Mouse (Mus musculus) cerebellum, postnatal 36 days (tissue): Measurements from ENCODE around the gene Clip2.
A peak's percentile ranks its signal among the peaks of the same experiment; 100 is the strongest.
"Not testable (repeated sequence)": the region's sequence is repeated elsewhere in the genome, so short reads cannot be mapped to it uniquely, and the experiment has no call there.

Source experiments
- DNase-seq, 2 experiments: peaks; one replicate each; pipeline ENCODE4 v3.0.0; 2021 to 2022; ENCODE audit warnings: mixed read lengths in 2 of 2

The Clip2 gene

GRCm38 (mm10) chr5:134488042-134488441, 64.2 kb downstream of the Clip2 start:
- no peak for DNase-seq

- DNase-seq, result peak; percentile 71 to 76
Observed at GRCm38 (mm10) chr5:134485900-134486665, 66.2 kb downstream of the Clip2 start.

DNA sequence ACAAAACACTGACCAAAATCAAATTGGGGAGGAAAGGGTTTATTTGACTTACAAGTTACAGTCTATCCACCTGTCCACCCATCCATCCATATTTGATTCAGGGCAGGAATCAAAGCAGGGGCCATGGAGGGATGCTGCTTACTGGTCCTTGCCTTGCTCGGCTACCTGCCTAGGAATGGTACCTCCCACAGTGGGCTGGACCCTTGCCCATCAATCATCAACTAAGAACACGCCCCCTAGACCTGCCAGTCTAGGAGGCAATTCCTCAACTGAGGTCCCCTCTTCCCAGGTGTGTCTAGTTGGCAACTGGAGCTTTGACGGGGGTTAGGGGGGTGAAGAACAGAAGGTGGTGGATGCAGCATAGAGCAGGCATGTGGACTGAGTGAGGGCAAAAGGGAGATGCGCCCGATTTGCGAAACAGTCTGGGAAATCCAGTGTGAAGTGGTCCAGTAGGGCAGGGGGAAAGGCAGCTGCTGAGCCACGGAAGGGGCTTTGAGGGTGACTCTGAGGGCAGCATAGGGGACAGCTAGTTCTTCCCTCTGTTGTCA, 67.0 kb downstream of the Clip2 start:
- DNase-seq, result no peak

GRCm38 (mm10) chr5:134483291-134483690, 68.9 kb downstream of the Clip2 start:
- no peak for DNase-seq

- DNase-seq, result no peak
Observed at GRCm38 (mm10) chr5:134482331-134482730, 69.9 kb downstream of the Clip2 start.

DNA sequence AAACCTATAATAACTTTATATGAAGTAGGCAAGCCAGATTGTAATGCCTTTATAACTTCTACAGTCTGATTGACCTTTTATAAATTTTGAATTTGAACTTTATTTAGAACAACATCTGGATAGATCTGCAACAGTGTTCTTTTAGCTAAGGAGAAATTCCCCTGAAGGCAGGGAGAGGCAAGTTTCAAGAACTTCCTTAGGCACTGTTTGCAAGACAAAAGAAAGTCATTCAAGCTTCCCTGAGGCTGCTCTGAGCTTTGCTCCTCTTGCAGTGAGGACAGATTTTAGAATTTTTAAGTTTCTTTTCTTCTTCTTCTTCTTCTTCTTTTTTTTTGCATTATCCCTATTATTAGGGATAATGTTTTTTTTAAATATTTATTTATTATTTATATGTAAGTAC, 73.3 kb downstream of the Clip2 start:
- not testable (repeated sequence) for DNase-seq

DNA sequence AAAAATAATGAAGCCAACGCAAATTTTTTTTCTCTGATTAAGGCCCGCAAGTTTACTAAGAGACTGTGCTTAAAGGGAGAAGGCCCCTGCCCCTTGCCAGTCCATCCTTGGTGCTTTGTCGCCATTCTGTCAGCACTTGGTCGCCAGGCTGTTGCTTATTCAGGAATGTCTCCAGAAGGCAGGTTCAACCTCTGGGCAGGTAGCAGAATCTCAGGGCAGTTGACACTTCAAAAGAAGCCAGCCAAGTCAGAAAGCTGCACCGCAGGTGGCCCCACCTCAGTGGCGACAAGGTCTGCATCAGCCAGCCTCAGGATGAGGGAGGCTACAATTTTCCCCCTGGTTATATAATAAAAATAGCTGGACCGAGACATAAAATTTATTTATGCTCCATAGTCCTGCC, 76.5 kb downstream of the Clip2 start:
- not testable (repeated sequence) for DNase-seq

DNA sequence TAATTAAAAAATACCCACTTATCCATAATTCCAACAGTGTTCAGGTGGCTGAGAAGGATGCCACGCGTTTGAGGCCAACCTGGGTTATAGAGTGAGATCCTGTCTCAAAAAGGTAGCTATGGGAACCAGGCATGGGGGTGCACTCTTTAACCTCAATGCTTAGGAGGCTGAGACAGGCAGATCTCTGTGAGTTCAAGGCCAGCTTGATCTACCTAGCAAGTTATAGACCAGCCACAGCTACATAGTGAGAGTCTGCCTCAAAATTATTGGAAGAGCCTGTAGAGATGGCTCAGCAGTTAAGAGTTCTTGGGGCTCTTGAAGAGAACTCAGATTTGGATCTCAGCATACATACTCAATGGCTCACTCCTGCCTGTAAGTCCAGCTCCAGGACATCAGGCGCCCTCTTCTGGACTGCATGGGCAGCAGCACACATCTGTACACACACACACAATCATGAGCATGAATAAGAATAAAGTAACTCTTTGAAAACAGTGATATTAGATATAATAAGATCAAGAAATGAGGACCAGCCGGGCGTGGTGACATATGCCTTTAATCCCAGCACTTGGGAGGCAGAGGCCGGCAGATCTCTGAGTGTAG, 77.1 kb downstream of the Clip2 start:
- DNase-seq, result no peak

DNA sequence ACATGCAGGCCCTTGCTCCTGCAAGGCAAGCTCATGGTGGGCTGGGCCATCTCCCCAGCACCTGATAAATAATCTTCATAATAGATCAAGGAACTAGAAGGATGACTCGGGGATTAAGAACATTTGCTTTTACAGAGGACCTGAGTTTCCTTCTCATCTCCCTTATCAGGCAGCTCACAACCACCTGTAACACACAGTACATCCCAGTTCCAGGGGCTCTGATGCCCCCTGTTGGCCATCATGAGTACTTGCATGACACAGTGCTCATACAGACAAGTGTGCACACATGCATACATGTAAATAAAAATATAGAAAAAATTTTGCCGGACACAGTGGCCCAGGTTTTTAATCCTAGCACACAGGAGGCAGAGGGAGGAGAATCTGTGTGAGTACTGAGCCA, 78.3 kb downstream of the Clip2 start:
- DNase-seq, result no peak

- no peak for DNase-seq
Observed at GRCm38 (mm10) chr5:134470538-134471169, 81.6 kb downstream of the Clip2 start.

- DNase-seq, result no peak
Observed at GRCm38 (mm10) chr5:134469559-134470150, 82.6 kb downstream of the Clip2 start.

DNA sequence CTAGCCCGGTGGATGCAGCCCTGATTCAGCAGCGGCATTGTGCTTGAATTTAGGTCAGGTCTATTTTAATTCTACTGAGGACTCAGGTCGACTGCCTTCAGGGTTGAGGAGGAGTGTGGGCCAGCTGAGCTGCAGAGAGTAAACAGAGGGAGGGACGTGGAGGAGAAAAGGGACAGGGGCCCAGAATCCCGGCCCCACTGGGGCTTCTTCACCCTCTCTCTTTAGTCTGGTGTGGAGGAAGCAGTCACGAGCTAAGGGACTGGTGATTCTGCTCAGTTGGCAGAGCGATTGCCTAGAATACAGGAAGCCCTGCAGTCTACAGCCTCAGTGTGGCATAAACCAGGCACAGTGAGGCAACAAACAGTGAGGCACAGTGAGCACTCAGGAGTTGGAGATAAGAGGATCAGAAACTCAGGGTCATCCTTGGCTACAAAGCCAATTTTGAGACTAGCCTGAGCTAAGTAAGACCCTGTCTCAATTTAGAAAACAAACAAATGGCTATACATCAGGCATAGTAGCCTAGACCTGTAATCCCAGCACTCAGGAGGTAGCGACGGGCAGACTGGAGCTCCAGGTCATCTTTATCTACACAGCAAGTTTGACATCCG, 84.0 kb downstream of the Clip2 start:
- DNase-seq, result no peak

- no peak for DNase-seq
Observed at GRCm38 (mm10) chr5:134467030-134467549, 85.1 kb downstream of the Clip2 start.

- no peak for DNase-seq
Observed at GRCm38 (mm10) chr5:134466296-134467029, 85.8 kb downstream of the Clip2 start.

- no peak for DNase-seq
Observed at GRCm38 (mm10) chr5:134465197-134465596, 87.0 kb downstream of the Clip2 start.

DNA sequence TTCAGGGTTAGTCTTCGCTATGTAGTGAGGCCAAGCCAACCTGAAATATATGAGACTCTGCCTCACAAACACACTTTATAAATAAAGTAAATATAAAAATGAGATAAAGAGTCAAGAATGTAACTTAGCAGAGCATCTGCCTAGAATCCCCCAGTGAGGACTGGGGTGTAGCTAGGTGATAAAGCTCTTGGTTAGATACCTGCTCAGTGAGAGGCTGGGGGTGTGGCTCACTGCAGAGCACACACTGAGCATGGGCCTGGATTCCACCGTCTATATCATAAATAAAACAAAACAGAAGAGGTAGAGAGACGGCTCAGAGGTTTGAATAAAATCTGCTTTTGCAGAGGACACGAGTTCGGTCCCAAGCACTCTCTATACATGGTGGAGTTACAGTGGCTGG, 88.0 kb downstream of the Clip2 start:
- no peak for DNase-seq

DNA sequence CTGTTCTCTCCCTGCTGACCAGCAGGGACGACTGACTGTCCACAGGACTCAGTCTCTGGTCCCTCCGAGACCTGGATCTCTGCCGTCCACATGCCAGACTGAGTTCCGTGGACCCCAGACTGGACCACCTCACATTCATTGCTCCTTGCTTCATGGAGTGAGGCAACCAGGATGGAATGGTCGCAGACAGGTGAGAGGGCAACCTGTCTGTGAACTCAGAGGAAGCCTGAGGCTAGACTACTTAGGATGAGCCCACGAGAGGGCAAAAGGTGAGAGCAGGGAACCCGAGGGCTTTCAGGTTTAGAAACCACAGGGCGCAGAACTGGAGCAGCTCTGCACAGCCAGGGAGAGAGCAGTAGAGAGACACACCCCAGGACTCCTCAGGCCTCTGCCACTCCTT, 89.5 kb downstream of the Clip2 start:
- no peak for DNase-seq

DNA sequence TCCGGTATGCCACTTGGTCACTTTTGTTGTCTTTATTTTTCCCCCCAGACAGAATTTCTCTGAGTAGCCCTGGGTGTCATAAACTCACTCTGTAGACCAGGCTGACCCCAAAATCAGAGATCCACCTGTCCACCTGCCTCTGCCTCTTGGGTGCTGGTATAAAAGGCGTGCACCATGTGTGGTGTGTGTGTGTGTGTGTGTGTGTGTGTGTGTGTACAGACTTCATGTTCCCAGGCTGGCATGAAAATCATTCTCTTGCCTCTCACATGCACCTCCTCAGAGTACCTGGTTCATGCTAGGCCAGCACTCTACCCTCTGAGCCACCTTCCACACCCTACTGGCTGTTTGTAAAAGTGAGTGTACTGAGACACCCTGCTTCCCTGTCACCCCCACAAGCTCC, 89.9 kb downstream of the Clip2 start:
- DNase-seq, result no peak

GRCm38 (mm10) chr5:134460546-134460945, 91.7 kb downstream of the Clip2 start:
- no peak for DNase-seq

GRCm38 (mm10) chr5:134459096-134459495, 93.1 kb downstream of the Clip2 start:
- no peak for DNase-seq

DNA sequence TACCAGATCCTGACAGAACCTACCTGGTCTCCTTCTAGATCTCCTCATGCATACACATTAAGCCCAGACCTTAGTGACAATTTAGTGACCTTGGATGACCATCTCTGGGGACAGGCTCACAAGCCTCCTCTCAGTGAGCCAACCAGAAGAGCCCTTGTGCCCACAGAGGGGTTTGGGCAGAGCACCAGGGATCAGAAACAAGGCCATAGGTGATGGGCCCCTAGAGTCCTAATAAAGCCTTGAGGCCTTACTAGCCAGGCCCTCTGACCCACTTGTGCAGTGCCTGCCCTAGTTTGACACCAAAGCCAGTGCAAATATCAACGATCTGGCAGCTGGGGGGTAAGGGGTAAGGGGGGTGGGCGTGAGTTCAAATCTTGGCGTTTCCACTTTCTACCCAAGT, 93.8 kb downstream of the Clip2 start:
- no peak for DNase-seq

- no peak for DNase-seq
Observed at GRCm38 (mm10) chr5:134457371-134457770, 94.9 kb downstream of the Clip2 start.
